Mouse (Mus musculus) layer of hippocampus, adult 8-10 months (tissue): ENCODE measurements at regions not wholly inside any gene's neighbourhood (a gene's known extent, or its start where the extent isn't known, plus 50 kb on each side); places are given as distances from the start of the nearest gene placed in this dataset.

ENCODE experiments used
- DNase-seq, 2 experiments: peaks; one replicate each; pipeline ENCODE4 v3.0.0; 2022; ENCODE audit warnings: low spot score in 2 of 2
- microRNA-seq, 2 experiments: library from miRNA; unstranded; fragments of <30 nt; microRNA quantifications; one replicate each; pipeline ENCODE4 v1.2.0; 2022

DNA sequence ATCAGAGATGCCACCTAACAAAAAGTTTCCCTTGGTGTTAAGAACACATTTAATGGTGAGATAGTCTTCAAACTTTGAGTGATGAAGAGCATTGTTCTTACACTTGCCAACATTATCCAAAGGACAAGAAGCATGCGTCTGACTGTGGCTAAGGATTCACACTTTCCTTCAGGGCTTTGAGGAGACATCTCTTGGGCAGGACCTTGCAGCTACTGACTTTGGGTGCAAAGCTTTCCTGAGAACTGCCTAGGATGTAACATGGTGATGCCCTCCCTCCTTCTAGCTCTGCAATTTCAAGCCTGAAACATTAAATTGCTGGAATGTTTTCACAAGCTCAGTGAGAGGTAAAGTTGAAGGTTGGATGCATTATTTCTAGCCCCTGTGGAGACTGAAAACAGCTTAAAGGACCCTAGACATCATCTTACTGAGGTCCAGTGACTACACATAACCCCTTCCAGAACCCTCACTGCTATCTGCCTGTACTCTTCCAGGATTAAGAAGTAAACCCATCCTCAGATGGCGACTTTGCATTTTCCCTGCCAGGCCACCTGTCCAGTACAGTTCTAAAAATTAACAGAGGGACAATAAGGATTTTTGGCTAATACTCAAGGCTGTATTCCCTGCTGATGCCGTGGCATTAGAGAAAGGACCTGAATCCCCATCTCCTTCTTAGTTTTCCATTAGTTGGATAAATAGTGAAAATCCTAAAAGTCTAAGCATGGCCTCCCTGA is 137.3 kb upstream of the Sptlc3 start:
- no peak for DNase-seq

GRCm38 (mm10) chr2:139362245-139362847 is 131.4 kb upstream of the Sptlc3 start:
- no peak for DNase-seq

DNA sequence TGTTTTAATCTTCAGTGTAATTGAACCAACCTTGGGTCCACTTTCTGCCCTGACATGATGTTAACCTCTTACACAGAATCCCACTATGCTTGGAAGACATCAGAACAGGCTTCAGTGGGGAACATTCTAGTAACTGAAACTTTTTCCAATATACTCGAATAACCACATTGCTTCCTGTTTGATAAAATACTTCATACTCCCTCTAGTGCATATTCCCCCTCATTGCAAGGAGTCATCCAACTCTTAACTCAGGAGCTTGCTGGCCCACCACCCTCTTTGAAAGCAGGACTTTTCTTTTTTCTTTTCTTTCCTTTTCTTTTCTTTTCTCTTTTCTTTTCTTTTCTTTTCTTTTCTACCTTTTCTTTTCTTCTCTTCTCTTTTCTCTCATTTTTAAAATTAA is 123.6 kb upstream of the Sptlc3 start:
- no peak for DNase-seq

GRCm38 (mm10) chr2:139380285-139380684 is 113.4 kb upstream of the Sptlc3 start:
- DNase-seq = no peak

DNA sequence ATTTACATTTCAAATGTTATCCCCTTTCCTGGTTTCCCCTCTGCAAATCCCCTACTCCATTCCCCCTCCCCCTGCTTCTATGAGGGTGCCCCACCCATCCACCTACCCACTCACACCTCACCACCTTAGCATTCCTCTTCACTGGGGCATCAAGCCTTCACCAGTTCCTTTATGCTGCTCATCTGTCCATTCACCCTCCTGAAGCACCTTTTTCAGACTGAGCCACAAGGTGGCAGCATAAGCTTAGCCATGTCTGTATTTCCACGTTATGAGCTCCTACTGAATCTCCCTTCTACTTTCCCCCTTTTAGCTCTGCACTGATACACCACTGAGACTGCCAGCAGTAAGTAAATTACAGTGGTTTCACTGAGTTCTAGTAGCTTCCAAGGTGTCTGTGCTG is 112.1 kb upstream of the Sptlc3 start:
- peak; percentile 63 to 82 for DNase-seq

DNA sequence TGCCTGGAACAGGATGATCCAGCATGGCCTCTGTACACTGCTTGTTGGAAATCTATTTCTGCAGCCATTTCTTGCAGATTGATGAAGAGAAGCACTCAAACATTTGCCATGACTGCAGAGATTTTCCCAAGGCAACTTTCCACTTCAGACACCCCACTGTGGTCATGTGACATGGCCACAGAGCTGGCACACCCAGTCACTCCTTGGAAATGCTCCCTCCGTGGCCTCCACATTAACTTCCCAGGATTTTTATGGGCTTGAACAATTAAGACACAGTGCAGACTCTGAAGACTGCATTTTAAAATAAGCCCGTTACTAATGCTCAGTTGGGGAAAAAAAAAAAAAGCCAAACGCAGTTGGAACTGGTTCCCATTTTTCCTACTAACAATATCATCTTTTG is 80.2 kb upstream of the Sptlc3 start:
- DNase-seq = no peak

- no peak for DNase-seq
Measured at GRCm38 (mm10) chr2:139417506-139417905, 76.2 kb upstream of the Sptlc3 start.

DNA sequence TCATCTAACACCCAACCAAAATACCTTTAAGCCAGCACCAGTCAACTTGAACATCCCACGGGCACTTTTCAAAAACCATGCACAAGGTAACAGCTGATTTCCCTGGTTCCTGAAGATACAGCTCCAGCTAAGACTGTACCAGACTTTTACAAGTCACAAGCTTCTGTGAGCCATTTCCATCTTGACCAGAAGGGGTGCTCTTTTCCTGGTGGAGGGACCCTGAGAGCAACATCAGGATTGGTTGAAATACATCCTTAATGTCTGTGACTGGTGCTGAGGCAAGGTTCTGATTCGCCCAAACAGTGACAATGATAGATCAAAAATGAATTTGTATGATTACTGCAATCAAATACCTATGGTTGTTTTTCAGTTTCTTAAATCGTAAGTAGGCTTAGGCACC is 71.0 kb upstream of the Sptlc3 start:
- DNase-seq = no peak

GRCm38 (mm10) chr2:139423413-139423812 is 70.3 kb upstream of the Sptlc3 start:
- no peak for DNase-seq

Small RNA genes lying in the stretch of these regions (microRNA-seq; reads per million reads assigned to microRNA genes)
- 0 reads per million in 2 experiments for gene Mir1952
